Mouse (Mus musculus) G1E (cell line): Measurements from ENCODE around the gene Hoxa5. TPM values are rescaled to one million over a fixed set of nuclear protein-coding genes. Genes with fewer than 3 reads are reported as not detected.

ENCODE experiments used
- ATAC-seq: 2 replicates; pipeline ENCODE4 v1.8.0; 2016; ENCODE audit warnings: mild to moderate bottlenecking; ENCODE audit not compliant: insufficient number of reproducible peaks, poor library complexity, low FRiP score, severe bottlenecking; ENCODE audit errors: extremely low read depth
- DNase-seq: peaks from one replicate; pipeline ENCODE4 v3.0.0; 2012; ENCODE audit warnings: low spot score
- H3K27me3 ChIP-seq: 2 replicates; pipeline ENCODE4 v1.6.1; 2012; ENCODE audit warnings: mild to moderate bottlenecking, low read length, inconsistent platforms; ENCODE audit not compliant: insufficient read depth
- H3K36me3 ChIP-seq: replicated peaks from 2 replicates; pipeline ENCODE3; 2012; ENCODE audit warnings: mild to moderate bottlenecking, inconsistent platforms
- H3K4me1 ChIP-seq: 2 replicates; pipeline ENCODE4 v1.6.1; 2012; ENCODE audit warnings: low read depth, low read length, inconsistent platforms, mixed read lengths; ENCODE audit not compliant: insufficient read depth
- H3K4me3 ChIP-seq: 2 replicates; pipeline ENCODE4 v1.5.1; 2012; ENCODE audit warnings: low read depth, mild to moderate bottlenecking, inconsistent platforms, low read length, moderate library complexity, mixed read lengths
- H3K9me3 ChIP-seq: replicated peaks from 2 replicates; pipeline ENCODE4 v1.6.1; 2012; ENCODE audit warnings: inconsistent platforms
- CTCF ChIP-seq: IDR thresholded peaks from 2 replicates; pipeline ENCODE4 v1.5.1; 2012; ENCODE audit warnings: low read depth, low read length, inconsistent platforms, mixed read lengths
- GATA1 ChIP-seq: IDR thresholded peaks from 2 replicates; pipeline ENCODE4 v1.6.1; 2012; ENCODE audit warnings: borderline replicate concordance, low read length, inconsistent platforms, mixed read lengths
- GATA2 ChIP-seq: IDR thresholded peaks from 2 replicates; pipeline ENCODE4 v1.6.1; 2012; ENCODE audit warnings: low read depth, low read length, inconsistent platforms, borderline replicate concordance
- POLR2AphosphoS5 ChIP-seq: IDR thresholded peaks from 2 replicates; pipeline ENCODE4 v1.6.1; 2012; ENCODE audit warnings: low read depth, low read length, inconsistent platforms; ENCODE audit not compliant: insufficient replicate concordance
- TAL1 ChIP-seq: conservative IDR thresholded peaks from 2 replicates; pipeline ENCODE4 v1.6.1; 2012; ENCODE audit warnings: low read depth, low read length, inconsistent platforms, mixed read lengths
- polyA plus RNA-seq: library from polyadenylated mRNA; stranded (reverse); fragments of >175 nt; gene quantifications from 2 replicates; pipeline ENCODE4 v1.2.3, GENCODE M21; 2012
- total RNA-seq, 2 experiments: library from RNA; stranded (forward) in 1 of 2; stranded (reverse) in 1 of 2; fragments of 200-1000 nt in 1 of 2; fragments of >200 nt in 1 of 2; fragmentation: Nextera tagmentation in 1 of 2; gene quantifications; 2 replicates each; pipeline ENCODE4 v1.2.3; 2014 to 2017

Gene Hoxa5
- total and polyA plus RNA-seq, 3 experiments: 0.05 TPM; not detected in 2

DNA sequence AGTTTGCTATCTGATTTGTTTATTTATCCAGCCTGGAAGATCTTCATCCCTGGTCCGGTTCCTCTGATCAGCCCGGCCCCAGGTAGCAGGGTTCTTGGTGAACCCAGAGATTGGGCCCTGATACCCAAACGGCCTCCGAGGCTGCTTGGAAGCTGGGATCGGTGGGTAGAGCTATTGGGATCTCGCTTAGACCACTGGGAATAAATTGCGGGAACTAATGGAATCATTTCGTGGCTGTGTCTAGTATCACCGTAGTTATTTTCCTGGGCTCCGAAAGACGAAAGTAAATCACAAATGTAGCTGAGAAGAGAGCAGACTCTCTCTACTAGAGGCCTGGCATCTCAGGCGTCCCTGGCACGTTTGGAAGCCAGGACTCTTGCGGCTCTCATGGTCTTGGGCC is 834 bp upstream of the Hoxa5 start:
- no peak overlapping the region for H3K4me3 ChIP-seq
- DNase-seq (no peak), ATAC-seq (no peak)
- no peaks in the 10 kb centered on the region for H3K36me3 ChIP-seq
- no peaks in the 10 kb centered on the region for H3K4me1 ChIP-seq
- H3K27me3 ChIP-seq: peaks cover 14% of the 10 kb centered on the region; the same call in 1 of the 2 replicates
- H3K9me3 ChIP-seq: peaks cover 13% of the 10 kb centered on the region
- TF ChIP-seq TAL1 (no peak), GATA1 (no peak), CTCF (no peak), POLR2AphosphoS5 (no peak), GATA2 (no peak)

DNA sequence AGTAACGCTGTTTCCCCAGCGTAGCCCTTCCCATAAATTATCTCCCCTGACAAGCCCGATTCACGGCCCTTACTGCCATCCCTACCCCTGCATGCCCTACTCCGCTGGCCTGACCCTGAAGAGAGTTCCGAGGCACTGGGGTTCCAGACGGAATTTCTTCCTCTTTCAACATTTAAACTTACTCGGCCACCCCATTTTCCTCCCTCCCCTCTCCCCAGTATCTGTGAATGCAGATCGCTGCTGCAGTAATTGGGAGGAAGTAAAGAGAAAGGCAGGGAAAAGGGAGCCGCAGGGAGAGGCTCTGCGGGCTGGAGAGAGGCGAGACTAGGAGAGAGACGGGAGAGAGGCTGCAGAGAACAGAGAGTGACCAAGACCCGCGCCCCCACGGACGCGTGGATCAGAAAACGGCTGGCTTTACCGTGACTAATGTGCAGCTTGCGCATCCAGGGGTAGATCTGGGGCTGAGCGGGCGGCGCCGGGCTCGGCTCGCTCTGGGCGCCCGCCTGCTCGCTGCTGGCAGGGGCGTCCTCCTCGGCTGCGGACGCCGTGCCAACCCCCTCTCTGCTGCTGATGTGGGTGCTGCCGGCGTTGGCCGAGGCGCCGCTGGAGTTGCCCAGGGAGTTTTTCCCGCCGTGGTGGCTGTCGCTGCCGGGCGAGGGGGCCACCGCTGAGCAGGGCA is 877 bp downstream of the Hoxa5 start:
- Histone ChIP-seq H3K4me1 (no peaks in the 10 kb centered on the region), H3K4me3 (no peak overlapping the region), H3K9me3 (peaks cover 13% of the 10 kb centered on the region), H3K27me3 (peaks cover 11% of the 10 kb centered on the region; the same call in 1 of the 2 replicates), H3K36me3 (no peaks in the 10 kb centered on the region)
- no peak for TF ChIP-seq TAL1
- TF ChIP-seq POLR2AphosphoS5: no peak
- no peak for TF ChIP-seq GATA1
- no peak for TF ChIP-seq CTCF
- TF ChIP-seq GATA2: no peak
- DNase-seq (no peak), ATAC-seq (no peak)

DNA sequence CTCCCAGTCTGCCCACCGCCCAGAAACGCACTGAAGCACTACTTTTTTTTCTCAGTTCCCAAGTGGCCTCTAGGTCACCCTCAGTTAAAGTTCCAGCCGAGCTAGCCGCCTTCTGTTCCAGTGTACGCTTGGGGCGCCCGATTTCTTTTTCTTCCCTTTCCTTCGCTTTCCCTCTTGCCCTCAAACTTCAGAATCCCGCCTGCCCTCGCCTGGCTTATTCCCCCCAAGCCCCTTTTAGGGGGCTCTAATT is 1.3 kb downstream of the Hoxa5 start:
- DNase-seq (no peak), ATAC-seq (no peak)
- H3K36me3 ChIP-seq: no peaks in the 10 kb centered on the region
- TF ChIP-seq GATA2: no peak
- TF ChIP-seq GATA1: no peak
- TF ChIP-seq CTCF: no peak
- TF ChIP-seq TAL1: no peak
- TF ChIP-seq POLR2AphosphoS5: no peak
- no peaks in the 10 kb centered on the region for H3K4me1 ChIP-seq
- H3K4me3 ChIP-seq: no peak overlapping the region
- peaks cover 10% of the 10 kb centered on the region; the same call in 1 of the 2 replicates for H3K27me3 ChIP-seq
- peaks cover 13% of the 10 kb centered on the region for H3K9me3 ChIP-seq

DNA sequence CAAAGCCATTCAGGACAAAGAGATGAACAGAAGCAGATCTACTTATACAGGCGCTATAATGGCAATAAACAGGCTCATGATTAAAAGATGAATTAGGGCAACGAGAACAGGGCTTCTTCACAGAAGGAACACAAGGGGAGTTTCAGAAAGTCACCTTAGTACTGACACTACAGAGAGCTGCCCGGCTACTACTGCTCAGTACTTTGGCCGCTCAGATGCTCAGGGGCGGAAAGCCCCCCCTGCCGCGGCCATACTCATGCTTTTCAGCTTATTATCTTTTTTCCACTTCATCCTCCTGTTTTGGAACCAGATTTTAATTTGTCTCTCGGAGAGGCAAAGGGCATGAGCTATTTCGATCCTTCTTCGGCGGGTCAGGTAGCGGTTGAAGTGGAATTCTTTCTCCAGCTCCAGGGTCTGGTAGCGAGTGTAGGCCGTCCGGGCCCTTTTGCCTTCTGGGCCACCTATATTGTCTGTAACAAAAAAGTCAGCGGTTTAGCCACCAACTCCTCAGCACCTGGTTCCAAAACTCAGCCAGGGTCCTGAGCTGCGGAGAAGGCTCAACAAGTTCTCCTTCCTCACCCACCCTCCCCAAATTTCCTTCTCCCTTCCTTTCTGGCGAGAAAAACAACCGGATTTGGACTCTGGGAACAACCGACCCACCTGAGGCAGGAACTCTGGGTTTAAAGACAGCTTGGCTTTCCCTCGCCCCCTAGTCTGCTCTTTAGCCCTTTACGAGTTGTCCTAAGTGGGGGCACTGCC is 1.8 kb downstream of the Hoxa5 start:
- no peak for DNase-seq
- Histone ChIP-seq H3K36me3 (no peaks in the 10 kb centered on the region), H3K9me3 (peaks cover 13% of the 10 kb centered on the region), H3K4me1 (no peaks in the 10 kb centered on the region), H3K4me3 (no peak overlapping the region), H3K27me3 (peaks cover 10% of the 10 kb centered on the region; the same call in 1 of the 2 replicates)
- TF ChIP-seq CTCF (no peak), POLR2AphosphoS5 (no peak), TAL1 (no peak), GATA1 (no peak), GATA2 (no peak)
- no peak for ATAC-seq

DNA sequence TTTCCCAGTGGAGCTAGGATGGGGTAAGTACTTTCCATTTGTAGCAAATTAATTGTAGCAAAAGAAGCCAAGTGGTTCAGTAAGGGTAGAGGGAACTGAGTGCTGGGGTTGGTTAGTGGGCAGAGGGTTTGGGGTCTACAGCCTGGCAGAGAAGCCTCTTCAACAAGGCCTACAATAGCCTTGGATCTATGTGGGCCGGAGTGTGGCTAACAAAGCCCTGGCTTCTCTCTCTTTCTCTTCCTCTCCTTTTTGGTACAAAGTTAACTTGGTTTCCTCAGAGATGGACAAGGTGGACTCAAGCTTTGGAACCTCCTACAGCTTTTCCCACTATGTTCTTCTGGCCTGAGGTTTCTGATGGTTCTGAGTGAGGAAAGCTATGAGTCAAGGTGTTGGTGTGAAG is 3.1 kb downstream of the Hoxa5 start:
- Histone ChIP-seq H3K4me3 (no peak overlapping the region), H3K9me3 (peaks cover 13% of the 10 kb centered on the region), H3K36me3 (no peaks in the 10 kb centered on the region), H3K27me3 (peaks cover 10% of the 10 kb centered on the region; the same call in 1 of the 2 replicates), H3K4me1 (no peaks in the 10 kb centered on the region)
- DNase-seq (no peak), ATAC-seq (no peak)
- TF ChIP-seq GATA1: no peak
- TF ChIP-seq CTCF: no peak
- no peak for TF ChIP-seq TAL1
- no peak for TF ChIP-seq GATA2
- no peak for TF ChIP-seq POLR2AphosphoS5

DNA sequence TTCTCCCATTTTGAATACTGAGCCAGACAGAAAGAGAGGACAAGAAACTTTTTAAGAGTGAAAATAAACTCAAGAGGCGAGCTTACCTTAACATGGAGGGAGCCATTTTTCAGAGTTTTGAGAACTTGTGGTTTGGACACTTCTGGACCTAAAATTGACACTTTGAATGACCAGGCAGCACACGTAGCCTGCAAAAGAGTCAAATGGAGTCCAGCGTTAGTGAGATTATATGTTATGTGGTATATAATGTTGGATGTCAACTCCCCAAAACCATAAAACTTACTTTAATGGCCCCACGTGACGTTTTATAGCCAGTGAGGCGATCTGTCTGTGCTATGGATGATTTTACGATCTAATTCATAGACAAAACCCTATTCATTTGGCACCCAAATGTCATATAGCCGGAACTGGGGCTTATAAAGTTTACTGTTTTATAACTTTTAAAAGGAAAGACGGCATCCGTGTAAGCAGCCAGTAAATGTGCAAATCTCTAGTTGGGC is 3.6 kb downstream of the Hoxa5 start:
- Histone ChIP-seq H3K27me3 (peaks cover 10% of the 10 kb centered on the region; the same call in 1 of the 2 replicates), H3K36me3 (no peaks in the 10 kb centered on the region), H3K4me1 (no peaks in the 10 kb centered on the region), H3K4me3 (no peak overlapping the region), H3K9me3 (peaks cover 11% of the 10 kb centered on the region)
- DNase-seq (no peak), ATAC-seq (no peak)
- TF ChIP-seq TAL1: no peak
